Mouse (Mus musculus): ENCODE results near the gene Grik3.

DNA sequence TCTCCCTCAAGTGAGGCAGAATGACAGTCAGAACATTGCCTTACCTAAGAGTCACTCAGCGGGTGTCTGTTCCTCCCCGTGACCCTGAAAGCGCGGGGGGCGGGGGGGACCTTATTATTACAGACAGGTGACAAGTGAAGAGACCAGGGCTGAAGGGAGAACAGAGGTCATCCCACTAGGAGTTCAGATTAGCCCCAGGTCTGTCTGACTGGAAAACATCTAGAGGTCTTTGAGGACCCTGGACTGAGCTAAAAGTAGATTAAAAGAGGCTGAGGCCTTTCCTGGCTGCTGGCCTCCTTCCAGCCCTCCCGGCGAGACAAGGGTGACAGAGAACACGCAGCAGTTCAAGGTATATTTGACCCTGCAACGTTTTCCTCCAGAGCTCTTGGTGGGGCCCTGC, 150.0 kb downstream of the Grik3 start:
- TF ChIP-seq GATA1 (IDR thresholded peaks at IDR 0.05; ENCODE audit: low read length): no peak
- no peak for TF ChIP-seq TAL1 (IDR thresholded peaks at IDR 0.05; ENCODE audit: low read length)
